Mouse (Mus musculus) naive thymus-derived CD4-positive, alpha-beta T cell, adult 2 months (primary cell): ENCODE measurements around the gene Wfdc11.
"Not testable (repeated sequence)": the region's sequence is repeated elsewhere in the genome, so short reads cannot be mapped to it uniquely, and the experiment has no call there.

Experiments used
- DNase-seq: peaks from one replicate; pipeline ENCODE4 v3.0.0-alpha.2; 2011; ENCODE audit warnings: low read depth

The Wfdc11 gene

DNA sequence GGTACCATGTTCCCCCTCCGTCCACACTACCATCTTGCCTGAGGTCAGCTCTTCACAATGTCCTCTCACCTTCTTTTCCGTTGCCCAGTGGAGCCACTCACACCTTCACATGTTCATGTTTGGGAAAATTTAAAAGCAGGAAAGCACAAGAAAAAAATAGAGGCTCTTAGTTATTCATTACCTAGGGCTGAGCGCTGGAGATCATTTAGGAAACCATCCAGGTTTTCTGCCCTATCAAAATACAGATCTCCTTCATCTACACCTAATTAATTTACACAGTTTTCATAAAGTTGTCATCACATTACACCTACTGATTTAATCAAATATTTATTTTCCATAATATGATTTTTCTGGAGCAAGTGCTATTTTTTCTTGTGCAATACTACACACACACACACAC lies 35.2 kb downstream of the Wfdc11 start, which contains the start of gene Wfdc16:
Gene Wfdc16, minus strand, starts transcription at position 101 of the 400 bp plus-strand sequence.
- DNase-seq = no peak

DNA sequence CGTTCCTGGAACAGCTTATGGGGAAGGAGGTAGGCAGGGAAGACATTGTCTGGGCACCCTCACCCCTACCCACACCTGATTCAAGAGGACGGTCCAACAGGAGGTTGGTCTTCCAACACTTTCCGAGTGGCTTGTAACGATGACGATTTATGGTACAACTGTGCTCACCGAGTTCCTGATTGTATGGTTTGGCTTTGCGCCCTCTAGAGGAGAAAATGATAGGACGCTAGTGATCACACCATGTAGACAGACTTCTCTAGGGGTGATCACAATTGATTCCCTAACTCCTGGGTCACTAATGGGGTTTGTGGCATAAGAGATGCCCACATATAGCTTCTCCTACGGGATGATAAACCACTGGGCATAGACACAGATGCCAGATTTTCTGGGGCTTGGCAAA lies 38.6 kb downstream of the Wfdc11 start:
- peak; percentile 13 for DNase-seq

DNA sequence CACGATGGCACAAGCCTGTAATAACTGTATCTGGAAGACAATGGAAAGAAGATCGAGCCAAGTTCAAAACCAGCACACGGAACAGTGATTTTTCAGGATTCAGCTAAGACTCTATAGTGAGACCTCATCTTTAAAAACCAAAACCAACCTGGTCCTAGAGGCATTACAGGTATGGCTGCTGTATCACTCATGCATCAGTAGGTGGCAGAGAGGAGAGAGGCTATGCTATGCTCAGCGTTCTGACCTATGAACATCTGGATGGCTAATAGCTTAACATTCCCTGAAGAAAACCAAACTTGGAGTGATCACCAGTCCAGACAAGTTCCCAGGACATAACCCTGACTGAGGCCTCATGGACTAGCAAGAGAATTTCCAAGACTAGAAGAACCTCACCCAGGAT lies 52.1 kb downstream of the Wfdc11 start:
- no peak for DNase-seq

DNA sequence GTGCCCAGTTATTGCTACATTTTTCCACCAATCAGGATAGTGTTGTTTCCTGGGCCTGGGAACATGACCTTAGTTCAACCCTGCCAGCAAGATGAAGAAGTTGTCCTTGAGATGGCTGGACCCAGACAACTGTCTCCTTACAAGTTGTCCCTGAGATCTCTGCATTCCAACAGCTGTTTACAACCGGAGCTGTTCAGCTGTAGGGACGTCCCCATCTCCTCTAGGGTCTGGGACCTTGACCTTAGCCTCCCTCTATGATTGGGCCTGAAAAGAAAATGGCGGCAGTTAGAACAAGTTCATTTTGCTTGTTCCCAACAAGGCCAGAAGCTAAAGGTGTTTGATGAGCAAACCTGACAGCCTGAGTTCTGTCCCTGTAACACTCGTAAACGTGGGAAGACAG lies 54.8 kb downstream of the Wfdc11 start:
- DNase-seq = no peak

DNA sequence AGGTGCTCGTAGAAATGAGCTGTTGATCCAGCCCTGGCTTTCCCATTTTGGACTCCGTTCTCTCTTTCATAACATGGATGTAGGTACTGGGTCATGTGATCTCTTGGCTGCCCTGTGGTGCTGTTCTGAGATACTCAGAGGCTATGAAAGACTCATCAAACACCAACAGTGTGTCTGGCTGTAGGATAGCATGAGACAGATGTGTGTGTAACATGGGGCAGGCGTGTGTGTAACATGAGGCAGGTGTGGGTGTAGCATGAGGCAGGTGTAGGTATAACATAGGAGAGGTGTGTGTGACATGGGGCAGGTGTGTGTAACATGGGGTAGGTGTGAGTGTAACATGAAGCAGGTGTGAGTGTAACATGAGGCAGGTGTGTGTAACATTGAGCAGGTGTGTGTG lies 58.5 kb downstream of the Wfdc11 start:
- DNase-seq = no peak

DNA sequence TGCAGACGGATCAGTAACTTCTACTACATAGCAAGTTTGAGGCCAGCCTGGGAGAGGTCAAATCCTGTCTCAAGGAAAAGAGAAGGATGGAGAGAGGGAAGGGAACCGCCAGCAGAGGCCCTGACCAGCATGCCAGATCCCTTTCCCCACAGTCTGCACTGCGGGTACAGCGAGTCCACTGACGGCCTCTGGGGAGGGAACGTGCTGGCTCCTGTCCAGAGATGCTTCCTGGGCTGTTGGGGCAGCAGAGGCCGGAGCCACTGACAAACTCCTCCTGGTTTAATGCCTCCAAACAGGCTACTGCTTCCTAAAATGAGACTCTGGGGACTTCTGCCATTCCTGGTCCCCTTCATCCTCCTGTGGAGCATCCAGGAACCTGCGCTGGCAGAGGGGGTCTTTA lies 60.4 kb downstream of the Wfdc11 start, which contains the start of the genes Wfdc6b and Wfdc8:
Gene Wfdc6b, plus strand, starts transcription at position 52 of the 400 bp plus-strand sequence.
Gene Wfdc8, minus strand, starts transcription at position 156 of the 400 bp plus-strand sequence.
- DNase-seq = not testable (repeated sequence)
